ENCODE assay signal across 26 mouse cellular contexts in the genomic region with DNA sequence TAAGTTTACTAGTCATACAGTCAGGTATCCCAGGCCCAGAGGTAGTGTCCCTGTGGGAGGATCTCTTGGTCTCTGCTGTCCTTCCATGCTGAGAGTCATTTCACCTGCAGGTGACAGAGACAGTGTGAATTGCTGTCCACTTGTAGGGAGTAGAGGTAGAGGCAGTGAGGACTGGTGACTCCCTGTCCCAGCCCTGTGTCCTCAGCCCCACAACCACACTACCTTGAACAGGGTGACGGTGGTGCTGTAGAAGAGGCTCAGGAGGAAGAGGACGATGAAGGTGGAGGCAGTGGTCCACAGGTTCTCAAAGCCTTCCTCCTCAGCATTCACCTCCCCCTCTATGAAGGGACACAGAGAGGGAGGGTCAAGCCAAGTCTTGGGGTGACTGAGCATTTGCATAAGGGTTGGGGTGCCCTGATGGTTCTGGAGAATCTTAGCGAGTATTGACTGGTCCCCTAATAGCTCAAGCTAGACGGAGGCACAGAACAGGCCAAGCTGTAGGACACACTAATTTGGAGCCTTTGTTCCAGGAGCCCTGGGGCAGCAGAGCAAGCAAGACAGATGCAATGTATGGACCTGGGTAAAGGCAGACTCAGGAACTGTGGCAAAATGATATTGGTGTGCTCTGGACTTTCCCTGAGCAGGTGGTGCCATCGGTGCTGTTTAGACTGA.
DNase-seq lines count a peak whose midpoint lies in the region; ATAC-seq and TF ChIP-seq lines count a peak whose summit lies in the region.
"Had no signal": no experiment of that assay in that cellular context is flagged by ENCODE, and none has a peak within 500 bp of the region (broad histone marks: within the 10 kb centered on the region; RNA-seq: fewer than 3 reads in every experiment).

No protein-coding gene starts in this region.

- no peaks in the 10 kb centered on the region for H3K36me3 ChIP-seq in stomach, postnatal 0 days (ENCODE audit: control insufficient read depth, insufficient read depth, low read length)
- H3K36me3 ChIP-seq: forebrain, embryonic 10.5 days; heart, embryonic 13.5 days; intestine, embryonic 15.5 days had no signal

- no peak overlapping the region for H3K4me2 ChIP-seq in stomach, postnatal 0 days (replicated peaks; ENCODE audit: low read depth)
- H3K4me2 ChIP-seq: forebrain, embryonic 13.5 days; heart, embryonic 13.5 days; hindbrain, embryonic 14.5 days; intestine, embryonic 15.5 days had no signal

- DNase-seq in heart, adult 11 months = peak; percentile 62
- DNase-seq in heart, adult 9 months (ENCODE audit: low spot score in 2 of 2) = no peak
- DNase-seq in A20 (ENCODE audit: low read depth, low spot score) = peak; percentile 62
- peak; percentile 23 for DNase-seq in induced T-regulatory cell, adult 2 months (ENCODE audit: low read depth)
- DNase-seq in stomach, postnatal 0 days (ENCODE audit: low spot score) = peak; percentile 2
- no peak for DNase-seq in gastrocnemius, postnatal 14 days
- DNase-seq in spleen, postnatal 10 days (ENCODE audit: low spot score in 2 of 2) = no peak
- DNase-seq: adrenal gland, adult 8-10 months; adrenal gland, postnatal 25 days; cerebellum, adult 11-12 months; cerebellum, adult 8-10 months; cerebellum, postnatal 10 days; cerebellum, postnatal 36 days; gastrocnemius, adult 2 months; gastrocnemius, postnatal 25 days; heart, postnatal 14 days; heart, postnatal 4 days had no signal

- WGBS in stomach, postnatal 0 days = 91% methylated on average over 5 of the region's 5 CpGs

- TF ChIP-seq CTCF in stomach, postnatal 0 days (IDR thresholded peaks at IDR 0.05; ENCODE audit: low read depth) = no peak

- intact Hi-C loops in gastrocnemius, postnatal 14 days (cut with DNase I; ENCODE audit: low total_unique reads) = no loop called here

- no peak overlapping the region for H3K4me3 ChIP-seq in stomach, postnatal 0 days (ENCODE audit: low read depth, low read length)
- H3K4me3 ChIP-seq: forebrain, embryonic 10.5 days; forebrain, embryonic 13.5 days; gastrocnemius, adult 2 months; heart, embryonic 13.5 days; intestine, embryonic 15.5 days had no signal

- no peaks in the 10 kb centered on the region for H3K27me3 ChIP-seq in stomach, postnatal 0 days (ENCODE audit: control insufficient read depth, insufficient read depth, low read length)
- H3K27me3 ChIP-seq: forebrain, embryonic 13.5 days; heart, embryonic 13.5 days; intestine, embryonic 15.5 days had no signal

- H3K9ac ChIP-seq in stomach, postnatal 0 days (ENCODE audit: low read length) = no peak overlapping the region
- H3K9ac ChIP-seq: forebrain, embryonic 13.5 days; heart, embryonic 13.5 days; hindbrain, embryonic 14.5 days; intestine, embryonic 15.5 days had no signal

- H3K27ac ChIP-seq in stomach, postnatal 0 days (replicated peaks) = no peak overlapping the region
- H3K27ac ChIP-seq: forebrain, embryonic 10.5 days; forebrain, embryonic 13.5 days; gastrocnemius, adult 2 months; heart, embryonic 13.5 days; hindbrain, embryonic 14.5 days; hindbrain, postnatal 0 days; intestine, embryonic 15.5 days had no signal

- H3K9me3 ChIP-seq in stomach, postnatal 0 days (ENCODE audit: control insufficient read depth, low read length) = no peaks in the 10 kb centered on the region
- H3K9me3 ChIP-seq: heart, embryonic 13.5 days; intestine, embryonic 15.5 days had no signal

- no peak for TF ChIP-seq EP300 in stomach, postnatal 0 days (optimal IDR thresholded peaks at IDR 0.05)

- no peaks in the 10 kb centered on the region for H3K4me1 ChIP-seq in stomach, postnatal 0 days (replicated peaks; ENCODE audit: control insufficient read depth, insufficient read depth)
- H3K4me1 ChIP-seq: forebrain, embryonic 10.5 days; forebrain, embryonic 13.5 days; heart, embryonic 13.5 days; intestine, embryonic 15.5 days had no signal

- no peak for ATAC-seq in stomach, postnatal 0 days (ENCODE audit: low FRiP score, low TSS enrichment)
- ATAC-seq: activated CD4-positive, CD25-positive, alpha-beta regulatory T cell, adult 4 months; CD4-positive, CD25-positive, alpha-beta regulatory T cell, adult 4 months; forebrain, embryonic 13.5 days; forebrain, embryonic 16.5 days; hindbrain, postnatal 0 days; intestine, embryonic 15.5 days had no signal

Comparison
In these comparisons a context has a peak if more than half of its experiments do, and no peak if none do; other contexts are left out.
1. DNase-seq: peak in heart, adult 11 months (single experiment), A20 (single experiment), induced T-regulatory cell, adult 2 months (single experiment) and stomach, postnatal 0 days (single experiment); none in heart, adult 9 months (0 of 2), gastrocnemius, postnatal 14 days (single experiment) and spleen, postnatal 10 days (0 of 2).